Mouse (Mus musculus) megakaryocyte, adult 5-6 weeks (primary cell): ENCODE data around the gene Rnf207. TPM values are rescaled to one million over a fixed set of nuclear protein-coding genes. Genes with fewer than 3 reads are reported as not detected.
A peak's percentile ranks its signal among the peaks of the same experiment; 100 is the strongest.

Source experiments
- ATAC-seq: 2 replicates; pipeline ENCODE4 v1.8.0; 2016; ENCODE audit warnings: mild to moderate bottlenecking, inconsistent platforms; ENCODE audit not compliant: poor library complexity, severe bottlenecking
- total RNA-seq, 2 experiments: library from RNA; stranded (forward) in 1 of 2; stranded (reverse) in 1 of 2; fragments of 153-499, 151-499 nt in 1 of 2; fragments of 221-1000, 200-1000 nt in 1 of 2; gene quantifications; 2 replicates each; pipeline versions ENCODE4 v1.2.3 to v1.2.4; 2015 to 2017

Gene Rnf207
- total RNA-seq, 2 experiments from 2014 or later: not detected

DNA sequence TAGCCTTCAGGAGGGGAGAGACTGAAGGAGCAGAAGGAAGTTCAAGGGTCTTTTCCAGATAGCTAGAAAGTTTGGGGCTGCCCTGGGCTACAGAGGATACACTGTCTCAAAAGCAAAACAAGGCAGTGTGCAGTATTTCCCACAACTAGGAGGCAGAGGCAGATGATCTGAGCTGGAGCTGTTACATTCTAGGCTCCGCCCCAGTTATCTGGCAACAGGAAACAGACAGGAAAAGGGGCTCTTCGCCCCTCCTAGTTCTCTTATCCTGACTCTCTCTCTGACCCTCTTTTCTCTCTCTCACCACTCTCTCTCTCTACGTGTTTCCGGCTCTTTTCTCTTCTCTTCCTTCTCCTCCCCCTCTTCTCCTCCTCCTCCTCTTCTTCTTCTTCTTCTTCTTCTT is 22.9 kb downstream of the Rnf207 start:
- ATAC-seq: no peak

DNA sequence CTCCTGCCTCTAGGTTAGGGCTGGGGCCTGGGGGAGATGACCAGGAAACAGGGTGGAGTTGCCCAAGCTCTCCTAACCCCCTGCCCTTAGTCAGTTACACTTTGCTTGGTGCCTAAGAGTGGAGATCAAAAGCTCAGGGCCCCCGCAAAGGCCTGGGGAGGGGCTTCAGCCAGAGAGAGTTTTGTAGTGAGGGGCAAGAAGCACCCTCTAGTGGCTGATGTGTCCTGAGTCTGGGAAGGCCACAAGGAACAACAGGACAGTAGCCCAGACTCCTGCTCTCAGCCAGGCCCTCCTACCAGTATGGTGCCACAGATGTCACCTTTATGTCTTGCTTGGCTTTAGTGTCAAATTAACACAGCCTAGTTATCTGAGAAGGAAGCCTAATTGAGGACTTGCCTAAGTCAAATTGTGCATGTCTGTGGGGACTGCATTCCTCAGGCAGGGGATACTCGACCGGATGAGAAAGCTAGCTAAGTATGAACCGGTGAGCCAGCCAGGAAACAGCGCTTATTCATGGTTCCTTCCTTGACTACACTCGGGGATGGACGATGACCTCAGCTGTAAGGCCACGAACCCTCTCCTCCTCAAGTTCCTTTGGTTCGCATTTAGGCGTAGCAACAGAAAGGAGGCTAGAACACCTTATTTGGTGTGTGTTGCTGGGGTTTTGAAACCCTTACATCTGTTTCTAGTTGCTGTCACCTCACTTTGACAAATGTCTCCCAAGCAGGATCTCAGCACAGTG is 24.4 kb downstream of the Rnf207 start:
- no peak for ATAC-seq

DNA sequence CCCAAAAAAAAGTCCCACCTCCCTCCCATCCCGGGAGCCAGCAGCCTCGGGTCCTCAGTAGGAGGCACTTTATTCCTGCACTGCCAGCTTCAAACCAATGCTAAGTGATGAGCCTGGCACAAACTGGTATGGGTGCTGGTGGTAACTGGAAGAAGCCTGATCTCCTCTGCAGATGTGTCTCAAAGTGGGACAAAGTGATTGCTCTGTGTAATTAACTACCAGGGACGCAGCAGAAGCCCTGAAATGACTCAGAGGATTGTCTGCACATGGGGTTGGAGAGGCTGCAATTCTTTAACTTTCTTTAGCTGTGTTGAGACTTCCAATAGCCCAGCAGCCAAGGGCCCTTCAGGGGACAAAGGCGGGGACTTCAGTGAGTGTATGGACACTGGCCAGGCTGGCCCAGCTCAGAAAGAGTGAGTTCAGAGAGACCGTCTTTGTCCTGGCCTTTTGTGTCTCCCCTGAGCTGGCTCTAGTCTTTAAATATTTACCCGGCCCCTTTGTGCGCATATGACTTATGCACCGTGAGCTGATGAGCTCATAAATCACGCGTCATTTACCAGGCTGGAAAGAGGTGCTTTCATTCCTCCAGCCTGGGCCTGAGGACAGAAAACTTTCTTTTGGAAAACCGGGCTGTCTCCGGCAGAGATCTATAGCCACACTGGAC is 26.6 kb downstream of the Rnf207 start:
- ATAC-seq: no peak

DNA sequence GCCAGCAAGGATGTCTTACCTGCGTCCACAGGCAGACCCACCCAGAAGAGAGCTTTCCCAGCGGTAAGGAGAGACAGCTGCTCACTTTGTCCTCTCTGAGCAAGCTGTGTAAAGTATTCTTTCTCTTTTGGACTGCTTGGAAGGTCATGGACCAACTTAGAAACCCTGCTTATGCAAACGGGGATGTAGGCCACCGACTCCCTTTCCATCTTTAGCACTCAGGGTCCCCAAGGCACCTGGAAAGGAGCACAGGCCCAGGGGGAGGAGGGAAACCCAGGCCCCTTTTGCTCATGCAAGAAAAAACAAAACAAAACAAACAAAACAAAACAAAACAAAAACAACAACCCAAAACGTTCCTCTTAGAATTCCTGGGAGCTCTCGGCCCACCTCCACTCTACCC is 27.2 kb downstream of the Rnf207 start, which contains the start of gene Hes3:
TSS of gene Hes3 (minus strand) at position 101 of the 400 bp plus-strand sequence.
- ATAC-seq: no peak

DNA sequence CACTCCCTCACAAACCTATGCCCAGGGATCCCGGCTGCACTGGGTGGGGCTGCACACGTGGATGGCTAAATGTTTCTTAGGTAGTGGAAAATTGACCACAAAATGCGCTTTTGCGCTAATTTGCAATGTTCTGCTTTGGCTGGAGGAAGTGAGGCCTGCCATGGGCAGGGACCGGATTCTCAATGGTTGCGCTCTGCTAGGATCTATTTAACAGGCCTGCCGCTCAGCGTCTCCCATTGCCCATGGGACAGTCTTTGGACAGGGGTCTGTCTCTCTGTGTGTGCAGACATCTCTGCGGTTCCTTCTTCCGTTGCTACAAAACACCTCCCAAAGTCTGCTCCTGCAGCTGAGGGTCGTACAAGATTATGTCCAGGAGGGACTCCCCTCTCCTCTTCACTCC is 27.8 kb downstream of the Rnf207 start:
- ATAC-seq: 0 out of 2 replicates have a peak, but pooled peaks have one; percentile 7

DNA sequence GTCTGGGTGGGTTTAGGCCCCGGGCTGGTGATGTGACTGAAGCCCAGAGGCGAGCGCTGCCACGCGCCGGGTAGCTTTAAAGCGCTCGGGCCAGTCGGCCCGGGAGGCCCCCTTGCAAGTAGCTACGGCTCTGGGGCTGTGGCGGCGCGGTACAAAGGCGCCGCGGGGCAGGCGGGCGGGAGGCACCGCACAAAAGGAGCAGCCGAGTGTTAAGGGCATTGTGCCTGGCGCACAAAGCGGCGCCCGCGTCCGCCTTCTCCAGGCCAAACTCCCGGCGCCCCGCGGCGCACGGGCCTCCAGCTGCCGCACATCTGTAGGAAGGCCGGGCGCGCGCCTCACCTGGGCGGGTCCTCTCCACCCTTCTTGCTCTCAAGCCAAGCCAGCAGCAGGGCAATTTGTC is 28.4 kb downstream of the Rnf207 start:
- ATAC-seq: no peak

DNA sequence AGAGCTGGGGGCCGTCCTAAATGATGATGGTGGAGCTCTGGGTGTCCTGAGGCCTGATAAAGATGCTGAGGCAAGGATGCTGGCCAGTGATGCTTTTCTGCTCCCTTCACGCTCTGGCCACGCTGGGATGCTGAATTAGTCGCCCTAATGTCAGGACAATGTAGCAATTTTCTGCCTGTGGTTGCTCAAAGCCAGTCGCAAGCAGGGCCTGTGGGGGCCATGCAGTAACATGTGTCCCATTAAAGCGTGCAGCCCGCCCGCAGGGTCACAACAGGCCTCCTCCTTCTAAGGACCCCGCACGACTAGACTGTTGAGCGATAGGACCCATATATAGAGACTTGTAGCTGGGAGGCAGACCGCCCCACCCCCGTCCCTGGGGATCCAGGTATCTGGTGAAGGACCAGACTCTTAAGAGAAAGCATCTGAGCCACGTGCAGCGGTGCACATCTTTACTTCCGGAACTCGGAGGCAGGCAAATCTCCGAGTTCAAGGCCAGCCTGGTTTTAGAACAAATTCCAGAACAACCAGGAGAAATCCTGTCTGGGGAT is 30.3 kb downstream of the Rnf207 start:
- no peak for ATAC-seq

DNA sequence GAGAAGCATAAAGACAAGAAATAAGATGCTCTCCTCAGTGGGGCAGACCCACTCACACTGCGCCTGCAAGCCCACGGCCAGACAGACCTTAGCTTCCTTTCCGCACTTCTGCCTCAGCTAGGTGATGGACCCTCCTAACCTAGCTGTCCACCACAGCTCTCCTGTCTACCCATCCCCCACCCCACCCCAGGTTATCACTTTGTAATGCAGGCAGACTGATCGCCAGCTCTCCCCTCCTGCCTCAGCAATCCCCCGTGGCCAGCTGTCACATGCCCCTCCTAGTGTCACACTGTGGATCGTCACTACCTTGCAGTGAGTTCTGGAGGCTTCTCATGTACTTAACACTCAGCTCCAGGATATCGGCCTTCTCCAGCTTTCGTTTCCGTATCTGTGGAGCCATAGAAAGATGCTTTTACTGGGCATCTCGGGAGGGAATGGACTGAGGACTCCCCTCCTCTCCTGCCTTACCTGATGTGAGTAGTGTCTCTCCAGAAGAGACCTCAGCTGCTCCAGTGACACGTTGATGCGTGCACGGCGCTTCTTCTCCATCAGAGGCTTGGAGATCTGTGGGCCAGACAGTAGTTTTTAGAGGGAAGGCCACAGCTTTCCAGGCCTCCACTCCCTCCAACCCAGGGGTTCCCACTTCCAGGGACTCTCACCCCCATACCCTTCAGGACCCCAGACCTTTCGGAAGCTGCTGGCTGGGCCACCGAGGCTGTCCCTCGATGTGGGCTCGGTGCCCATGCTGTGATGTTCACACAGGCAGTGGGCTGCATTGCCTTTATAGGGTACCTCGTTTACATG is 31.3 kb downstream of the Rnf207 start:
- ATAC-seq: no peak

DNA sequence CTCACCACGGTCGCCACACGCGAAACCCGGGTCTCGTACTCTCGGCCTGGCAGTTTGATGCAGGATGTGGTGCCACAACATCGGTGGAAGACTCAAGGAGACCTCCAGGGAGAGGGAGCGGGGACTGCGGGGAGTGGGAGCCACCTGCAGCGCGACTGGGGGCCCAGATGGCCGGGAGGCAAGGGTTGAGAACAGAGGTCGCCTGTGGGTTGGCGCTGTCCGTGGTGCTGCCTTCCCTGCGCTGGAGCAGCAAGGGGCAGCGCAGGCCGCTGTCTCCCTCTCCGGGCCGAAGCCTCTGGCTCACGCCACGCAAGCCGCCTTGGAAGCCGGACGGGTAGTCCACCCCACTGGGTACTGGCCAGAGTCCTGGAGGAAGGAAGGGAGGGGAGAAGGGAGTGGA is 31.9 kb downstream of the Rnf207 start:
- peak; percentile 26; the same call in 1 of the 2 replicates for ATAC-seq

DNA sequence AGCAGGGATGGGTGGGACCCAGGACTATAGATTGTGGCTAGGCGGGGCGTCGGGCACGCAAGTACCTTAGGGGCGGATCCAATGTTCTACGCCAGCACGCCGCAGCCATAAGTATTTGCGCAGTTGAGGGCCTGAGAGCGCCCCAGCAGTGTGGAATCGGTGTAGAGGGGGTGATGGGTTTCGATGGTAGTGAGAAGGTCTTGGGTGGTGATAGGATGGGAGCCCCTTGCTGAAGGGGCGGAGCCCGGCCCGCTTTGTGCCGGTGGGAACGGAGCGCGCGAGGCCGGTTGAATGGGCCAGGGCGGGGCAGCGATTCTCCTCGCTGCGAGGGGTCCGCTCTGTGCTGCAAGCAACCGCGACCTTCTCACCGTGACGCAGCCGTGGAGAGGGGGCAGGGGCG is 32.6 kb downstream of the Rnf207 start:
- no peak for ATAC-seq

DNA sequence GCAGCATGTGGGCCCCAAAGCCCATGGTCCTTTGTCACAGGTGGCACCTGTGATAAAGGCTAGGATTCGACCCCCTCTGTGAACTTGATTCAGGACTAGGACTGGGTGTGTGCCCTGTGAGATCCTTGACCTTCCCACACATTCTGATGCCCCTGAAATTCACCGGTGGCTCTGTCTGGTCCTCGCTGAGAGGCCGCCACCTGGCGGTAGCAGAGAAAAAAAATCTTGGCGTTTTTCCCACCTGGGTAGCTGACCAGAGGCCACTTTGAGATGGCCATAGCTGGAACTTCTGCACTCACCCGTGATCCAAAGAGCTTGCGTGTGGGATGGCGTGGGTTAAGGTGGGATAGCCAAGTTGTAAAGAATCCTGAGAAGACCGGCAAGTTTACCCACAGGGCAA is 33.3 kb downstream of the Rnf207 start:
- ATAC-seq: peak; percentile 47

DNA sequence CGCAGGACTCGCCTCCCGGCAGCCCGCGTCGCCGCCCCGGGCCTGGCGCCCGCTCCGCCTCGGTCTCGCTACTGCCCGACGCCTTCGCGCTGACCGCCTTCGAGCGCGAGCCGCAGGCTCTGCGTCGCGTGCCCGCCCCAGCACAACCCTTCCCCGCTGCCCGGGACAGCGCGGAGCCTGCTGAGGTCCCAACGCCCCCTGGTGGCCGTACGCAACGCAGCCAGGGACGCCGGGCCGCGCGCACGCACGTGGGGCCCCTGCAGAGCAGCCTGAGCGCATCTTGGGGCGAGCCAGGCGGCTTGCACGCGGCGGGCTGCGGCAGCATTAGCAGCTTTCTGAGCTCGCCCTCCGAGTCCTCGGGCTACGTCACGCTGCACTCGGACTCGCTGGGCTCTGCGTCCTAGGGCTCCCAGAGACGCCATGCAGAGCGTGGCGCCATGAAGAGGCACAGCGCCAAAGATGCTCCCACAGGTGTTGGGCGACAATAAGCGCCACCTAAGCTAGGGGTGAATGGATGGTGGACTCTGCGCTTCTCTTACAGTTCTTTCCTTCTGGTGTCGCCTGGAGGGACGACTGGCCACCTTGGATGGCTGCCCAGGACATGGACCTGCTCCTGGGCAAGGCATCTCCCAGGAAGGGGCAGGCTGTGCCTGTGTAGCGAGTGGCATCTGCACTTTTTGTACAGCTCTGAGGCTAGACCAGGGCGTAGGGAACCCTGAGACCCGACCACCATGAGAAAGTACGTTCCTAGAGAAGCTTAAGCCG is 35.4 kb downstream of the Rnf207 start:
- ATAC-seq: peak; percentile 92

DNA sequence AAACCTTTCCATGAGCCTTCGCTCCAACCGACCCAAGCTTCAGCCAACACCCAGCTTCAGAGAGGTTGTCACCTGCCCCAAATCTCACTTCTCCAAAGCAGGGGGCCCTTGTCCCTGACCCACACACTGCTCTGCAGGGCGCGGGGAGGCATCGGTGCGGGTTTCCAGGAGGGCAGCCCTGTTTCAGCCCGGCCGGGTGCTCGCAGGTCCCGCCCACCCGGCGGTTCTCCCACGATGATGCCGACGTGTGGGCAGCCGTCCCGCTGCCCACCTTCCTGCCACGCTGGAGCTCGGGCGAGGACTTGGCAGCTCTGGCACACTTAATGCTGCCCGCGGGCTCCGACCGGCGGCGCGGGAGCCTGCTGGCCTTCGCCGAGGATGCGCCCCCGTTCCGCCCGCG is 36.1 kb downstream of the Rnf207 start:
- no peak for ATAC-seq

DNA sequence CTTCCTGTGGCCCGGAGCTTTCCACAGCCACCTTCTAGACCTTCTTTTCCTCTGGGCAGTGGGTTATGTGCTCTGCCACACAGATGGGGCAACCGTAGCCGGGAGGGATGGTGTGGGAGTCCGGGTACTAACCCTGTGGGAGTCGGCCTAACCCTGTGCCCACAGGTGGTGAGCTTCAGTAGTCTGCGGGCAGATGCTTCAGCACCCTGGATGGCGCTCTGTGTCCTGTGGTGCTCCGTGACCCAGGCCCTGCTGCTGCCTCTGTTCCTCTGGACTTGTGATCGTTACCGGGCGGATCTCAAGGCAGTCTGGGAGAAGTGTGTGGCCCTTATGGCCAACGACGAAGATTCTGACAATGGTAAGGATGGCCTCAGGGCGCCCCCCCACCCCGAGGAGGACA is 37.2 kb downstream of the Rnf207 start:
- ATAC-seq: no peak

DNA sequence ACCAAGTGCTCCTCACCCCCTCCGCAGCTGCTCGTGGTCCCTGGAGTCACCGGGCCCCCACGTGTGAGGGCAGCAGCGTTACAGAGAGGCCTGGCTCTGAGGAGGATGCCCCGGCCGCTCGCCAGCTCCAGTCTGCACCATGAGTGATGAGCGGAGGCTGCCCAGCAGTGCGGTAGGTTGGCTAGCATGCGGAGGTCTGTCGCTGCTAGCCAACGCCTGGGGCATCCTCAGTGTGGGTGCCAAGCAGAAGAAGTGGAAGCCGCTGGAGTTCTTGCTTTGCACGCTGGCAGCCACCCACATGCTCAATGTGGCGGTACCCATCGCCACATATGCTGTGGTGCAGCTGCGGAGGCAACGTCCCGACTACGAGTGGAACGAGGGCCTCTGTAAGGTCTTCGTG is 39.8 kb downstream of the Rnf207 start:
- no peak for ATAC-seq

DNA sequence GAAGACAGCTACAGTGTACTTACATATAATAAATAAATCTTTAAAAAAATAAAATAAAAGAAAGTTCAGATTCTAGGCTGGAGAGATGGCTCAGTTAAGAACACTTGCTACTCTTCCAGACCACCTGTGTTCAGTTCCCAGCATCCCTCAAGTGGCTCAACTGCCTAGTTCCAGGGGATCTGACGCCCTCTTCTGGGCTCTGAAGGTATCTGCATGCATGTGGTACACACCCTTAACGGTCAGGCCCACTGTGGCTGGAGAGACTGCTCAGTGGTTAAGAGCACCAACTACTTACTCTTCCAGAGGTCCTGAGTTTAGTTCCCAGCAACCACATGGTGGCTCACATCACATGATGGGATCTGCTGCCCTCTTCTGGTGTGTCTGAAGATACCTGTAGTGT is 40.9 kb downstream of the Rnf207 start:
- ATAC-seq: no peak

DNA sequence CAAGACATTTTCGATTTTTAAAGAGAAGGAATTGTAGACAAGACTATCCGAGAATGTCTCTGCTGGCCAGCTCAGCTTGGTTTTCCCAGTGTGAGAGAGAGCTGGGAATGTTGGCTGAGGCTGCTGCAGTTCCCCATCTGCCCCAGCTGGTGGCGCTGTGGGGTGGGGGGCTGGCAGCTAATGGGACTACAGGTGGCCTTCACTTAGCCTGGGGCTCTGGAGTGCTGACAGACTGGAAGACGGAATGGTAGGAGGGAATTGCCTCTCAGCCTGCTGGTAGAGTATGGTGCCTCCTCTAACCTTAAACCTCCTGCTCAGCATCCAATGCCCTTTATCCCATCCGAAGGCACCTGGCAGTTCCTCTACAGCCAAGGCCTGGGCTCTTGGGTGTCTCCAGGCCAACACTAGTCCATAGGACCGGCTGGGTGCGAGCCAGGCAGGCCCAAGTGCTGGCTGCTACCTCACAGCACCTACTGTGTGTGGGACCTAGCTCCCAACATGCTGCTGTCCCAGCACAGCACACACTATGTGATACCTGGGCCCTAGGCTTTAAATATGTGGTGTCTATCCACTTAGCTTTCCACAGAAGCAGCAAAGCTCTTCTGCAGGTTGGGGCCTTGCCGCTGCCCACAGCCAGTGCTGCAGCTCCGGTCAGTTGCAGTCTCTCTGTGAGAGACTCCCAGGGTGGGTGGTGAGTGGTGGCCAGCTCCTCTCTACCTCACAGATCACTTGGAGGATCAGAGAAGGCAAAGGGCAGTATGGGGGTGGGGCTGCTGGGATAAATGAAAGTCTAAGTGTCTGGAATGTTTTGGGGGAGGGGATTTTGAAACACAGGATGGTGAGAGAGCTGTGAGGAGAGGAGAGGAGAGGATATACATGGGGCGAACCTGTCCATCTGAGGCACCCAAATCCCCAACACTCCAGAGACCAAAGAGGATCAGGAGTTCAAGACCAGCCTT is 42.1 kb downstream of the Rnf207 start:
- ATAC-seq: no peak

DNA sequence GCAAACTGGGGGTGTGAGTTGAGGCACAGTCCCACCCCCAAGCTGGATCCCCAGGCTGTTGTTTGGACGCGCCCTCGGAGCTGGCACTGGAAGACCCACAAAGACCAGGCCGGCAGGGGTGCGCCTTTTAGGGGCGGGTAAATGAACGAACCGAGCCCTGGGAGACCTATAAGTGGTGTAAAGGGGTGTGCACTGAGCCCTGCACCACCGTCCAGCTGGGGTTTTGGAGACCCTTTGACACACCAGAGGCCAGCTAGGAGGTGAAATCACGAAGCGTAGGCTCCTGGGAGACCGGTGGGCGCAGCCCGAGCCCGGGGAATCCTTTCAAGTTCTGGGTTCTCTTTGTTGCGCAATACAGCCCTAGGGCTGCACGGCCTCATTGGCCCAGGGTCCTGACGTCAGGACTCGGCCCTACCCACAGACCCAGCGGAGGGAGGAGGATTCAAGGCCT is 44.1 kb downstream of the Rnf207 start:
- ATAC-seq: peak; percentile 50

DNA sequence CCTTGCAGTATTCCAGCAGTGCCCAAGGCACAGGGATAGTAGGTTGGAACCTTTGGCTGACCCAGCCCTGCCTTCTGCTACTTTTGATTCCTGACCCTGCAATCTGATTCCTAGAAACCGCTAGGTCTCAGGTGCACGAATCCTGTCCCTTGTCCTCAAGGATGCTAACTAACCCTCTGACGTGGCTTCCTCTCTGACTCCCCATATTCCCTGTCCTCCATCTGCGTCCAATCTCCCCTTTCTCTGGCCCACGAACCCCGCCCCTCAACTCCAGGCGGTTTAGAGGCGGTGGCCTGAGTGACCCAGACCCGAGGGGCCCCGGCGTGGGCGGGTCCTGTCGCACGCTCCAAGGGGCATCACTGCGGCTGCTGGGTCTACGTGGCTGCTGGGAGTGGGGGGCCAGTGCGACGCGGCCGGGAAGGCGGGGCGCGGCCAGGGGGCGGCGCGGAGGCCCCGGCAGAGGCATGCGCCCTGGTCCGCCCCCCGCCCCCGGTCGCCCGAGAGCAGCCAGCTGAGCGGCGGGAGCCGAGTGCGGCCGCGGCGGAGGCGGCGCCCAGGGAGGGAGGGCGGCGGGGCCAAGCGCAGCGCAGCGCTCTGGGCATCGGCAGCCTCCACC is 45.1 kb downstream of the Rnf207 start, which contains the start of gene Gpr153:
TSS of gene Gpr153 (plus strand) at position 612 of the 616 bp plus-strand sequence.
- 0 out of 2 replicates have a peak, but pooled peaks have one; percentile 9 for ATAC-seq
